Mouse (Mus musculus): ENCODE measurements at regions not wholly inside any gene's neighbourhood (a gene's known extent, or its start where the extent isn't known, plus 50 kb on each side); places are given as distances from the start of the nearest gene placed in this dataset.

DNA sequence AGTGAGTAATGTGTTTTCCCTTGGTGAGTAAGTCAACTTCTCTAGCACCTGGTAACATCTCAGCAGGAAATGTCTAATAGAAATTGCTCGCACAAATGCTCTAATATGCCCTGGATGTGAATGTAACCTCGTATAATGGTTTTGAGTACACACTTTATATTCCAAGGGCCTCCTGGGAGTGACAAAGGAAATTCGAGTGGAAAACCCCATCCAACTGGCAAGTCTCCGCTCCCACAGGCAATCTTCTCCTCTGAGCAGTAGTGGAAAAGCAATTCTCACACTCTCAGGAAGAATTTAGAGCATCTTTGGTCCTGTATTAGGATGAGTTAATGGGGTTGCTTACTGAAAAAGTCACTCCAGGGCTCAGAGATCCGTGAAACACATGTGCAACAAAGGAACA is 183.4 kb upstream of the Tll1 start:
- no peak for TF ChIP-seq POLR2A (IDR thresholded peaks at IDR 0.05; ENCODE audit: borderline replicate concordance, insufficient read depth, low read length)
- TF ChIP-seq CTCF (IDR thresholded peaks at IDR 0.05; ENCODE audit: borderline replicate concordance, insufficient read depth, low read depth, low read length) = no peak

All from cerebellum, adult 2 months (tissue).